Mouse (Mus musculus) liver, embryonic 14 days (tissue): ENCODE measurements around the gene Vmn1r173. TPM values are rescaled to one million over a fixed set of nuclear protein-coding genes. Genes with fewer than 3 reads are reported as not detected.

Experiments
- polyA plus RNA-seq: library from polyadenylated mRNA; depleted of rRNA; stranded (reverse); fragments of >200 nt; gene quantifications from 2 replicates; pipeline ENCODE4 v1.2.3, GENCODE M21; 2012; rRNA removed

The Vmn1r173 gene
- not detected in 2 replicates for polyA plus RNA-seq

DNA sequence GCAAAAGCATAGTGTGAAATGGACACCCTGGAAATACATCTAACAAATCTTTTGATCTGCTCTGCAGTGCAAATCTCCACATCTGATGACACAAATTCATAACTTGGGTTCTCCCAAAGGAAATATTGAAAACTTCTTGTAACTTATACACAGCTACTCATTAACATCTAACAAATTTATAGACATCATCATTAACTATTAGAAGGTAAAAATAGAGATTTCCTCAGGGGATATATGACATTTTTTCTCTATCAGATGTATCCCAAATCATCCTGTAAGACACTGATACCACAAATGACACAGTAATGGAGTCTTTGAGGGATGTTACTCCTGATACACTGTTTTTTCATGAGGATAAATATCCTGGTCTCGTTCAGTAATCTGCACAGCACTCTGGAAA lies at the start of gene Vmn1r173:
Gene Vmn1r173, plus strand, starts transcription at position 301 of the 400 bp plus-strand sequence.

GRCm38 (mm10) chr7:23658016-23658415 lies 42.5 kb upstream of the Vmn1r173 start, which contains the start of gene Vmn1r172:
TSS of gene Vmn1r172 (plus strand) at chr7:23658316.

GRCm38 (mm10) chr7:23751970-23752369 lies 51.5 kb downstream of the Vmn1r173 start, which contains the start of gene Vmn1r174:
TSS of gene Vmn1r174 (plus strand) at chr7:23752270.

Other genes with a start within 250 kb of the Vmn1r173 start
- not detected in 2 replicates for gene Vmn1r167, start 193.5 kb upstream of the Vmn1r173 start, polyA plus RNA-seq
- not detected in 2 replicates for gene Vmn1r168, start 161.0 kb upstream of the Vmn1r173 start, polyA plus RNA-seq
- not detected in 2 replicates for gene Vmn1r169, start 125.2 kb upstream of the Vmn1r173 start, polyA plus RNA-seq
- not detected in 2 replicates for gene Vmn1r170, start 94.5 kb upstream of the Vmn1r173 start, polyA plus RNA-seq
- gene Vmn1r171, start 70.0 kb upstream of the Vmn1r173 start, polyA plus RNA-seq = not detected in 2 replicates
- not detected in 2 replicates for gene Vmn1r172, start 42.4 kb upstream of the Vmn1r173 start, polyA plus RNA-seq
- gene Vmn1r174, start 51.6 kb downstream of the Vmn1r173 start, polyA plus RNA-seq = not detected in 2 replicates
- gene Vmn1r175, start 109.9 kb downstream of the Vmn1r173 start, polyA plus RNA-seq = not detected in 2 replicates
- not detected in 2 replicates for gene Vmn1r176, start 136.7 kb downstream of the Vmn1r173 start, polyA plus RNA-seq
- not detected in 2 replicates for gene Vmn1r177, start 165.7 kb downstream of the Vmn1r173 start, polyA plus RNA-seq
- not detected in 2 replicates for gene Vmn1r178, start 191.3 kb downstream of the Vmn1r173 start, polyA plus RNA-seq
- not detected in 2 replicates for gene Vmn1r179, start 226.3 kb downstream of the Vmn1r173 start, polyA plus RNA-seq
- gene Vmn1r180, start 249.9 kb downstream of the Vmn1r173 start, polyA plus RNA-seq = not detected in 2 replicates